ENCODE assay signal across 23 mouse cellular contexts in the genomic region with DNA sequence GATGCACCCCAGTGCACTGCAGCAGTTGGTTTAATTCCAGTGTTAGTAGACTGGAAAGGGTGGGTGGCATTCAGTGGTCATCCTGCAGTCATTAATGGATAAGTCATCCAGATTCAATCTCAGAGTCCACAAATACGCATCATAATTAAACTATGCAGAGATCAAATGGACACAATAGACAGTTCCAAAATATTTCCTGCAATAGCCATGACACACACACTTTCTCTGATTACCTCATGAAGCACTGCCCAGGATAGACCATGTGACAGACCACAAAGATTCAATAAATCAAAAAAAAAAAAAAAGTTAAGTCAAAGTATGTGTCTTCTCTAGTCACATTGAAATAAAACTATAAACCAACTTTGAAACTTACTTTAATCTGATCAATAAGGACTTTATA.
"Had no signal": no experiment of that assay in that cellular context is flagged by ENCODE, and none has a peak within 500 bp of the region (broad histone marks: within the 10 kb centered on the region; RNA-seq: fewer than 3 reads in every experiment).

No protein-coding gene starts in this region.

- H3K27me3 ChIP-seq: heart, embryonic 12.5 days; hindbrain, embryonic 13.5 days; hindbrain, embryonic 15.5 days; kidney, embryonic 15.5 days; limb, embryonic 12.5 days; liver, embryonic 13.5 days had no signal

- ATAC-seq: hindbrain, postnatal 0 days; intestine, embryonic 16.5 days had no signal

- DNase-seq: gastrocnemius, adult 2 months; gastrocnemius, postnatal 10 days; gastrocnemius, postnatal 25 days; heart, adult 18-20 months; heart, postnatal 10 days; kidney, adult 11 months; kidney, adult 2 months; kidney, adult 9 months; kidney, postnatal 14 days; kidney, postnatal 36 days; layer of hippocampus, adult 9-11 months; layer of hippocampus, postnatal 36 days; liver; liver, embryonic 13.5 days had no signal

- H3K36me3 ChIP-seq: heart, embryonic 10.5 days; heart, embryonic 12.5 days; hindbrain, embryonic 13.5 days; hindbrain, embryonic 15.5 days; kidney, embryonic 15.5 days; limb, embryonic 10.5 days; limb, embryonic 12.5 days; liver, embryonic 13.5 days had no signal

- H3K4me3 ChIP-seq: gastrocnemius, adult 2 months; heart, embryonic 10.5 days; heart, embryonic 12.5 days; hindbrain, embryonic 13.5 days; hindbrain, embryonic 15.5 days; kidney, embryonic 15.5 days; limb, embryonic 10.5 days; limb, embryonic 12.5 days; liver, embryonic 13.5 days had no signal
